Mouse (Mus musculus): ENCODE measurements around the gene Wdr46. TPM values are rescaled to one million over a fixed set of nuclear protein-coding genes. Genes with fewer than 3 reads are reported as not detected.

Wdr46 gene
- polyA plus RNA-seq, 1 experiment from 2014 or later: 37.4 TPM

- peaks cover 15% of the 10 kb centered on the region for H3K4me1 ChIP-seq (ENCODE audit: control insufficient read depth, insufficient read depth, low read length)
- WGBS: under 1% methylated on average over 42 of the region's 45 CpGs
- H3K4me2 ChIP-seq (ENCODE audit: low read depth, severe bottlenecking): peak overlapping the region; percentile 99
- no peak for DNase-seq (ENCODE audit: low spot score)
- 0 out of 2 replicates have a peak, but pooled peaks cover 6% of the 10 kb centered on the region for H3K36me3 ChIP-seq (ENCODE audit: control insufficient read depth, insufficient read depth, low read length)
- no peaks in the 10 kb centered on the region for H3K27me3 ChIP-seq (ENCODE audit: control insufficient read depth, insufficient read depth, low read length)
- H3K4me3 ChIP-seq (ENCODE audit: low read depth, low read length): peak overlapping the region; percentile 91
- peak overlapping the region; percentile 87 for H3K27ac ChIP-seq (replicated peaks; ENCODE audit: low read depth, low read length)
- peak overlapping the region; percentile 81 for H3K9ac ChIP-seq (ENCODE audit: low read length)
- H3K9me3 ChIP-seq (ENCODE audit: control insufficient read depth, low read length): no peaks in the 10 kb centered on the region
- ATAC-seq (ENCODE audit: insufficient number of reproducible peaks, low FRiP score, low TSS enrichment, low read depth): no peak
These were observed 9.9 kb upstream of the Wdr46 start for GRCm38 (mm10) chr17:33930280-33931158.

DNA sequence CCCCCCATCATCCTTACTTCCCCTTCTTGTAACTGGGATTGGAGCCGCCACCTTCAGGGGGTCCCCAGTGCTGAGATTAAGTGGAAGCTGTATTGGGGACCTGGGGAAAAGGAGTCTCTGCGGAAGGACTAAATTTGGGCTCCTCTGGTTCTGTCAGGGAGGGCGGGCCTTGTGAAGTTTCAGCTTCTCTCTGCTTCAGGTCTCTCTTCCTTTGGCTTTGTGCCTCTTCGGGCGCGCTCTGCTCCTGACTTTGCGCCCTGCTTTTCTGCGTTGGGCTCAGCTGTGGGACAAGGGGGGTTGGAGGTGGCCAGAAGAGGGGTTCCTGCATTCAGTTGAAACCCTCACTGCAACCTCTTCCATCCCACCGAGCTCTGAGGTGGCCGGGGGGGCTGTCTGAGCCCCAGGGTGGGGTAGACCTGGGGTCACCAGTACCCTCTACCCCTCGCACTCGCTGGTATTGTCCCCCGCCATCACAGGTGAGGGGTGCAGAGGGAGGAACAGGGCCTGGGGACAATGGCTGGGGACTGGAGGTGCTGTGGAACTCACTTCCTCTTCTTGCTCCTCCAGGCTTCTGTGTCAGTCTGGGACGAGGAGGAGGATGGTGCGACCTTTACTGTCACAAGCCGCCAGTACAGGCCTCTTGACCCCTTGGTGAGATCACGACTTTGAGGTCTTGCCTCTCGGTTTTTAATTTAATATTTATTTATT is 9.1 kb upstream of the Wdr46 start:
- ATAC-seq (ENCODE audit: insufficient number of reproducible peaks, low FRiP score, low TSS enrichment, low read depth) (no peak), DNase-seq (ENCODE audit: low spot score) (no peak)
- Histone ChIP-seq H3K9ac (ENCODE audit: low read length) (peak overlapping the region; percentile 81), H3K9me3 (ENCODE audit: control insufficient read depth, low read length) (no peaks in the 10 kb centered on the region), H3K4me3 (ENCODE audit: low read depth, low read length) (peak overlapping the region; percentile 91), H3K27ac (replicated peaks; ENCODE audit: low read depth, low read length) (no peak overlapping the region), H3K4me2 (ENCODE audit: low read depth, severe bottlenecking) (peak overlapping the region; percentile 99), H3K4me1 (ENCODE audit: control insufficient read depth, insufficient read depth, low read length) (peaks cover 15% of the 10 kb centered on the region), H3K36me3 (ENCODE audit: control insufficient read depth, insufficient read depth, low read length) (0 out of 2 replicates have a peak, but pooled peaks cover 6% of the 10 kb centered on the region), H3K27me3 (ENCODE audit: control insufficient read depth, insufficient read depth, low read length) (no peaks in the 10 kb centered on the region)
- 32% methylated on average over 18 of the region's 18 CpGs for WGBS

DNA sequence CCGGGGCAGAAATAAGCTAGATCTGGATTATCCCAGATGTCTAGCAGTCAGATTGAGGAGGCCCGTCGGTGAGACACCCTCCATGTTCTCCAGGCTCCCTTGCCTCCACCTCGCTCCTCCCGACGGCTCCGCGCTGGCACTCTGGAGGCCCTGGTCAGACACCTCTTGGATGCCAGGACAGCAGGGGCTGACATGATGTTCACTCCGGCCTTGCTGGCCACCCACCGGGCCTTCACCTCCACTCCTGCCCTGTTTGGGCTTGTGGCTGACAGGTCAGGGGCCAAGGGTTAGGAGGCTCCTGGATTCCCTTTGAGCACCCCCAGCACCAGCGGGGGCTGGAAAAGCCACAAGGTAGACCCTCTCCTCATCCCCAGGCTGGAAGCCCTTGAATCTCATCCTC is 8.5 kb upstream of the Wdr46 start:
- Histone ChIP-seq H3K9ac (ENCODE audit: low read length) (no peak overlapping the region), H3K4me3 (ENCODE audit: low read depth, low read length) (no peak overlapping the region), H3K36me3 (ENCODE audit: control insufficient read depth, insufficient read depth, low read length) (peaks cover 7% of the 10 kb centered on the region; the same call in 1 of the 2 replicates), H3K27ac (replicated peaks; ENCODE audit: low read depth, low read length) (no peak overlapping the region), H3K9me3 (ENCODE audit: control insufficient read depth, low read length) (no peaks in the 10 kb centered on the region), H3K4me1 (ENCODE audit: control insufficient read depth, insufficient read depth, low read length) (peaks cover 15% of the 10 kb centered on the region), H3K4me2 (ENCODE audit: low read depth, severe bottlenecking) (no peak overlapping the region), H3K27me3 (ENCODE audit: control insufficient read depth, insufficient read depth, low read length) (no peaks in the 10 kb centered on the region)
- DNase-seq (ENCODE audit: low spot score) (no peak), ATAC-seq (ENCODE audit: insufficient number of reproducible peaks, low FRiP score, low TSS enrichment, low read depth) (no peak)
- WGBS: 92% methylated on average over 11 of the region's 11 CpGs

DNA sequence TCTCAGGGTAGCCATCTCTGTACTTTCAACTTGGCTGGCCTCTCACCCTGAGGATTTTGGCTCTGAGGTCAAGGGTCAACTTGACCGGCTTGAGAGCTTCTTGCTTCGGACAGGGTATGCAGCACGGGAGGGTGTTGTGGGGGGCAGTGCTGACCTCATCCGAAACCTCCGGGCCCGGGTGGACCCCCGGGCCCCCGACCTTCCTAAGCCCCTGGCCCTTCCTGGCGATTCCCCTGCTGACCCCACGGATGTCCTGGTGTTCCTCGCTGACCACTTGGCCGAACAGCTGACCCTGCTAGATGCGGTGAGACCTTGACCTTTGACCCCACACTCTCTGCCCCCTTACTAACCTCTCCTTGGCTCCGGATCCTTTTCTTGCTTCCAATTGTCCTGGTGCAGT is 8.0 kb upstream of the Wdr46 start:
- DNase-seq (ENCODE audit: low spot score) (no peak), ATAC-seq (ENCODE audit: insufficient number of reproducible peaks, low FRiP score, low TSS enrichment, low read depth) (no peak)
- Histone ChIP-seq H3K4me1 (ENCODE audit: control insufficient read depth, insufficient read depth, low read length) (peaks cover 15% of the 10 kb centered on the region), H3K27me3 (ENCODE audit: control insufficient read depth, insufficient read depth, low read length) (no peaks in the 10 kb centered on the region), H3K4me3 (ENCODE audit: low read depth, low read length) (no peak overlapping the region), H3K4me2 (ENCODE audit: low read depth, severe bottlenecking) (no peak overlapping the region), H3K9ac (ENCODE audit: low read length) (no peak overlapping the region), H3K9me3 (ENCODE audit: control insufficient read depth, low read length) (no peaks in the 10 kb centered on the region), H3K27ac (replicated peaks; ENCODE audit: low read depth, low read length) (no peak overlapping the region), H3K36me3 (ENCODE audit: control insufficient read depth, insufficient read depth, low read length) (peaks cover 10% of the 10 kb centered on the region; the same call in 1 of the 2 replicates)
- 93% methylated on average over 14 of the region's 14 CpGs for WGBS

- 90% methylated on average over 15 of the region's 15 CpGs for WGBS
- Histone ChIP-seq H3K27me3 (ENCODE audit: control insufficient read depth, insufficient read depth, low read length) (no peaks in the 10 kb centered on the region), H3K4me1 (ENCODE audit: control insufficient read depth, insufficient read depth, low read length) (peaks cover 11% of the 10 kb centered on the region), H3K9ac (ENCODE audit: low read length) (no peak overlapping the region), H3K4me2 (ENCODE audit: low read depth, severe bottlenecking) (no peak overlapping the region), H3K27ac (replicated peaks; ENCODE audit: low read depth, low read length) (no peak overlapping the region), H3K36me3 (ENCODE audit: control insufficient read depth, insufficient read depth, low read length) (peaks cover 10% of the 10 kb centered on the region; the same call in 1 of the 2 replicates), H3K9me3 (ENCODE audit: control insufficient read depth, low read length) (no peaks in the 10 kb centered on the region), H3K4me3 (ENCODE audit: low read depth, low read length) (no peak overlapping the region)
- ATAC-seq (ENCODE audit: insufficient number of reproducible peaks, low FRiP score, low TSS enrichment, low read depth) (no peak), DNase-seq (ENCODE audit: low spot score) (no peak)
These were observed 7.5 kb upstream of the Wdr46 start for GRCm38 (mm10) chr17:33932970-33933369.

DNA sequence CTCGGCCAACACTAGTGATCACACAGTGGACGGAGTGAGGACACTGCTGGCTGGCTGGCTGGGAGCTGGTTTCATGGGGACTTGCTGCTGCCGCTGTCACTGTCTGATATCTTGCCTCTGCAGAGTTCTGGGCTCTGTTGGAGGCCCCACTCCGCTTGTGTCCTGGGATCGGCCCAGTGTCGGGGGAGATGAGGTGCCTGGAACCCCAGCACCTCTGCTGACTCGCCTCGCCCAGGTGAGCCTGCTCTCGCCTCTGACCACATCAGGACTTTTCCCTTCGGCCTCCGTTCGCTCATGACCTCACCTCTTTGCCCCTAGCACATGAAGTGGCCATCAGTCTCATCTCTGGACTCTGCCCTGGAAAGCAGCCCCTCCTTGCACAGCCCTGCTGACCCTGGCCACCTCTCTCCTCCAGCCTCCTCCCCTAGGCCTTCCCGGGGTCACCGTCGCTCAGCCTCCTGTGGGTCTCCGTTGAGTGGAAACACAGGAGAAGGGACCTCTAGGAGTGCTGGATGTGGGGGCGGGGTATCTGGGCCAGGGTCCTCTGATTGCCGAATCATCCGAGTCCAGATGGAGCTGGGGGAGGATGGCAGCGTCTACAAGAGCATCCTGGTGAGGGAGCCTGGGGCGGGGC is 4.9 kb upstream of the Wdr46 start:
- Histone ChIP-seq H3K9ac (ENCODE audit: low read length) (no peak overlapping the region), H3K36me3 (ENCODE audit: control insufficient read depth, insufficient read depth, low read length) (peaks cover 13% of the 10 kb centered on the region; the same call in 1 of the 2 replicates), H3K27me3 (ENCODE audit: control insufficient read depth, insufficient read depth, low read length) (no peaks in the 10 kb centered on the region), H3K9me3 (ENCODE audit: control insufficient read depth, low read length) (no peaks in the 10 kb centered on the region), H3K4me1 (ENCODE audit: control insufficient read depth, insufficient read depth, low read length) (peaks cover 12% of the 10 kb centered on the region), H3K27ac (replicated peaks; ENCODE audit: low read depth, low read length) (no peak overlapping the region), H3K4me2 (ENCODE audit: low read depth, severe bottlenecking) (no peak overlapping the region), H3K4me3 (ENCODE audit: low read depth, low read length) (no peak overlapping the region)
- DNase-seq (ENCODE audit: low spot score) (no peak), ATAC-seq (ENCODE audit: insufficient number of reproducible peaks, low FRiP score, low TSS enrichment, low read depth) (no peak)
- 86% methylated on average over 21 of the region's 21 CpGs for WGBS

DNA sequence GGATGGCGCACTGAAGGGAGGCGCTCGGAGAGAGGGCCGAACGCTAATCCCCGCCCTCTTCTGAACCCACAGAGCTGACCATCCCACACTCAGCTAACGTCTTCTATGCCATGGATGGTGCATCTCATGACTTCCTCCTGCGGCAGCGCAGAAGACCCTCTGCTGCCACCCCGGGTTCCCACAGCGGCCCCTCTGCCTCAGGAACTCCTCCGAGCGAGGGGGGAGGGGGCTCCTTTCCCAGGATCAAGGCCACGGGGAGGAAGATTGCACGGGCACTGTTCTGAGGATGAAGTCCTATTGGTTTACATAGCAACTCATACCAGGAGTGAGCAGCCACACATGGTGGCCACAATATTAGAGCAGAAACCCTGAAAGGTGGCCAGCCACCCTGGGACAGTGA is 3.5 kb upstream of the Wdr46 start:
- 91% methylated on average over 15 of the region's 15 CpGs for WGBS
- H3K27me3 ChIP-seq (ENCODE audit: control insufficient read depth, insufficient read depth, low read length): no peaks in the 10 kb centered on the region
- ATAC-seq (ENCODE audit: insufficient number of reproducible peaks, low FRiP score, low TSS enrichment, low read depth): no peak

GRCm38 (mm10) chr17:33938783-33939182 is 1.7 kb upstream of the Wdr46 start:
- no peak for DNase-seq (ENCODE audit: low spot score)
- H3K4me1 ChIP-seq (ENCODE audit: control insufficient read depth, insufficient read depth, low read length): peaks cover 11% of the 10 kb centered on the region
- H3K27ac ChIP-seq (replicated peaks; ENCODE audit: low read depth, low read length): no peak overlapping the region
- H3K36me3 ChIP-seq (ENCODE audit: control insufficient read depth, insufficient read depth, low read length): peaks cover 14% of the 10 kb centered on the region; the same call in 1 of the 2 replicates
- H3K27me3 ChIP-seq (ENCODE audit: control insufficient read depth, insufficient read depth, low read length): no peaks in the 10 kb centered on the region
- H3K4me3 ChIP-seq (ENCODE audit: low read depth, low read length): no peak overlapping the region
- no peaks in the 10 kb centered on the region for H3K9me3 ChIP-seq (ENCODE audit: control insufficient read depth, low read length)
- H3K4me2 ChIP-seq (ENCODE audit: low read depth, severe bottlenecking): peak overlapping the region; percentile 93; the same call in 1 of the 2 replicates
- ATAC-seq (ENCODE audit: insufficient number of reproducible peaks, low FRiP score, low TSS enrichment, low read depth): no peak
- WGBS: 82% methylated on average over 11 of the region's 11 CpGs
- H3K9ac ChIP-seq (ENCODE audit: low read length): no peak overlapping the region

More for the DNA sequence above, 3.5 kb upstream of the Wdr46 start:
- H3K4me3 ChIP-seq (ENCODE audit: low read depth, low read length): no peak overlapping the region
- H3K27ac ChIP-seq (replicated peaks; ENCODE audit: low read depth, low read length): no peak overlapping the region
- no peak for DNase-seq (ENCODE audit: low spot score)
- no peaks in the 10 kb centered on the region for H3K9me3 ChIP-seq (ENCODE audit: control insufficient read depth, low read length)
- H3K4me2 ChIP-seq (ENCODE audit: low read depth, severe bottlenecking): no peak overlapping the region
- H3K9ac ChIP-seq (ENCODE audit: low read length): no peak overlapping the region
- peaks cover 11% of the 10 kb centered on the region for H3K4me1 ChIP-seq (ENCODE audit: control insufficient read depth, insufficient read depth, low read length)
- H3K36me3 ChIP-seq (ENCODE audit: control insufficient read depth, insufficient read depth, low read length): peaks cover 13% of the 10 kb centered on the region; the same call in 1 of the 2 replicates

Measured in limb, embryonic 11.5 days (tissue).